Mouse (Mus musculus) gastrocnemius, adult 18-20 months (tissue): ENCODE measurements around the gene Apoh. TPM values are rescaled to one million over a fixed set of nuclear protein-coding genes. Genes with fewer than 3 reads are reported as not detected.
A peak's percentile ranks its signal among the peaks of the same experiment; 100 is the strongest.

Source experiments
- DNase-seq: peaks from one replicate; pipeline ENCODE4 v3.0.0; 2021; ENCODE audit warnings: low spot score
- total RNA-seq, 2 experiments: library from RNA; stranded (reverse); gene quantifications; 2 replicates each; pipeline ENCODE4 v1.2.3; 2021

Gene Apoh
- total RNA-seq, 2 experiments from 2014 or later = 0.78 to 1.6 TPM

DNA sequence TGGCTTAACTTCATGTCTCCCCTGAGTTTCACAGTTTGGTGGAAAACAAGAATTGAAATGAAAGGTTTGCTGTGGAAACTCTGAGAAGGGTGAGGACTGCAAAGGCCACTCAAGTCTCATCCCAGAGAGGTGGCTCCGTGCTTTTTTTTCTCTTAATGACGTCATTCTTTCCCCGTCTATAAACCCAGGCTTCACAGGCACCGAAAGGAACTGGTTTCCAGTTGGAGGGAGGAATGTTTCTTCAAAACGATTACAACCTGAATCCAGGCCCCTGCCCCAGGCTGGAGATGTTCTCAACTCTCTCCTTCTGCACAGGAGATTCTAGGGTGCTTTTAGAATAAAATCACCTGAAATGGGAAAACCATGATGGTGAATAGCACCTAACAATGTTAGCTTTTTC lies 10.1 kb upstream of the Apoh start:
- DNase-seq = no peak

DNA sequence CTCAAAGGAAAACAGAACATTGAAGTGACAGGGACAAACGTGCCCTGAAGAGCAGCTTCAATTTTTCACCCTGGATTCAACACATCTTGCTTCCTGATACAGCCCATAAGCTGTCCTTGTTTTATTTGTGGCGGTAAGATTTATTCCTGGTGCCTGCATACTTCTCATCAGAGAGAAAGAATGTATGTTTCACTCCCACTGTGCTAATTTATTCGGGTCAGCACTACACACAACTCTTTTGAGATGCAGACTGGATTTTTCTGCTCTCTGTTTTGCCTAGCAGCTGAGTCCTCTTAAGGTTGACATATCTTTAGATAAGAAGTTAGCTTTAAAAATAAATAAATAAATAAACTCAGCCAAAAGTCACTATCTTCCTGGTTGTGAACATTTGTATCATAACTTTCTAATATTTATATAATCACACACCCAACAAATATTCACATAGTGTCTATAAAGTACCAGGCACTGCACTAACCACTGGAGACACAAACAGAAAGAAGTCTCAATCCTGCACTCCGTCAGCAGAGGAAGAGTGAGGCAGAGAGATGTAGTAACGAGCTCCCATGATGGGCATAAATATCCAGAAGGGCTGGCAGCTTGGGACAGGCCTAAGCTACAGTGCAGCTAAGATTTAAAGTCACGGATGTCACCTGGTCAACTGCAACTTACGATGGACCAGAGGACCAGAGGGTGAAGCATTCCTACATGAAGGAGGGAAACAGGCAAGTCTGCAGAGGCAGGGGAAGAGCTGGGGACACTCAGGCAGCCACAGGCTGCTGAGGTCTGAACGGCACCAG lies 9.4 kb upstream of the Apoh start:
- DNase-seq = no peak

DNA sequence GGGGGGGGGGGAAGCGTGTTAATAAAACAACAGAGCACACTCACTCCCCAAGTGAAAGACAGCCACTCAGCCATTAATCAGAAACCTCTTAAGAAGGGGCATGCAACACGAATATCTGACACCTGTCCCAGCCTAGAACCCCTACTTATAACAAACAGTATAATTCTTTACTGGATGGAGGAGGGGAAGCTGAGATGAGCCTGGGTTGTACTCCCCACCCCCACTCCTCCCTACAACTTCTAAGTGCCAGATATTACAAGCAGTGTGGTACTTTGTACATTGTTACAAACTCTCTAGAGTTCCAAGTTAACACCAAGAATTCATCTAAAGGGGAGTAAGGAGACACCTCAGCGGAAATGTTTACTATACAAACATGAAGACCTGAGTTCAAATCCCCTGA lies 8.5 kb upstream of the Apoh start:
- DNase-seq = no peak

DNA sequence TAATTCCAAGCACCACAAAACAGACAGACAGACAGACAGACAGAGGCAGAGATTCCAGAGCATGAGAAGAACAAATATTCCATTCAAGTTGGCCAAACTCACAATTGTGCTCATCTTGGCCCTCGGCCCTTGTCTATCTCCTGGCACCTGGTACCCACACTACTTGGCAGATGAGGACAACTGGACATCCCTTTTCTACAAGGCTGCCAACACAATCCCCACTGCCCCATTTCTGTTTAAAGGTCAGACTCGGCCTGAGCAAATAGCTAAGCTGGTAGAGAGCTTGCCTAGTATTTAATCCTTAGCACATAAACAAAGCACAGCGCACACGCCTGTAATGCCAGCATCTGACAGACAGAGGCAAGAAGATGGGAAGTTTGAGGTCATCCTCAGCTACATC lies 7.6 kb upstream of the Apoh start:
- DNase-seq = no peak

DNA sequence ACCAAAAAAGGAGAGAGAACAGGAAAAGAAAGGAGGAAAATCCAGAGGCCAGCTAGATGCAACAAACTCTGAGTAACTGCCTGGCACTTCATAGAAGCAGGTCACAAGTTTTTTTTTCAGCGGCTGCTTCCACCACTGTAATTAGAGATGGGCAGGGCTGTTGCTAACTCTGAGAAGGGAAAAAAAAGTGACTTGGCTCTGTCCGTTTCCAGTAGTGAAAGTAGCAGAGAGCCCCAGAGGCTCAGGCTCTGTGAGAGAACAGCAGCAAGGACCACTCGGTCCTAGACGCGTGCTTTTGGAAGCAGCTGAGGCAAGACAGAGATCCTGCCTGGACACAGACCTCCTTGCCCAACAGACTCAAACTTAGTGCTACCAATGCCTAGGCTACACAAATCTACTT lies 6.7 kb upstream of the Apoh start:
- DNase-seq = peak; percentile 64

DNA sequence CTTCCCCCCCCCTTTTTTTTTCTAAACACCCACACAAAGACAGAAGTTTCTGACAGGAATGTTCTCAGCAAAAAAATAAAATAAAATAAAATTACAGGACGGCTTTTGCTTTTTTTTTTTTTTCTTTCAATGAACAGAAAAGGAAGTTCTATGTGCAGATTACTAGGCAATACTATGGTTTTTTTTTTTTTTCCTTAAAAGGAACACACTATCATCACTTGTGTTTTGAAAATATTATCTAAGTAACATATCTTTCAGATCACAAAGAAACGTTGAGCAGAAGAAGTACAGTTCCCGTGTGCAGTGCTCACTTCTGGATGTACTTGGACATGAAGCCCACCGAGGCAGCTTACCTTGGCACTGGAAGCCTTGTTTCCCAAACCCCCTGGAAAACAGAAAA lies 2.9 kb upstream of the Apoh start:
- DNase-seq = no peak

DNA sequence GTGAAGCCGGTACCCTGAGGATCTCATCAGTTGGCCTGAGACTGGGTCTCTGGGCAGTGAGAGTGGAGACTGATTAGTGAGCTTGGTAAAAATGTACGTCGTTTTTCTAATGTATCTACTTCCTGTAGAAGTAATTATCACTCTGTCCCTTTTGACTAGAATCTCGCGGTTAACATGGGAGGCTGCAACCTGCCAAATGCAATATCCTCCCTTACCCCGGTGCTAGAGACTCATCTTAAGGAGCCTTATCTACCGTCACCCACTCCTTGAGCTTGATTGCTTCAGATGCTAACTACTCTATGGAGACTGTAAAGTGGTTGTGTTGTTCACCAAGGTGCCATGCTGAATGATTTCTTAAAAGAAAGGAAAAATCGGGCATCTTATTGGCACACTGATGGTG lies 1.4 kb upstream of the Apoh start:
- DNase-seq = no peak

DNA sequence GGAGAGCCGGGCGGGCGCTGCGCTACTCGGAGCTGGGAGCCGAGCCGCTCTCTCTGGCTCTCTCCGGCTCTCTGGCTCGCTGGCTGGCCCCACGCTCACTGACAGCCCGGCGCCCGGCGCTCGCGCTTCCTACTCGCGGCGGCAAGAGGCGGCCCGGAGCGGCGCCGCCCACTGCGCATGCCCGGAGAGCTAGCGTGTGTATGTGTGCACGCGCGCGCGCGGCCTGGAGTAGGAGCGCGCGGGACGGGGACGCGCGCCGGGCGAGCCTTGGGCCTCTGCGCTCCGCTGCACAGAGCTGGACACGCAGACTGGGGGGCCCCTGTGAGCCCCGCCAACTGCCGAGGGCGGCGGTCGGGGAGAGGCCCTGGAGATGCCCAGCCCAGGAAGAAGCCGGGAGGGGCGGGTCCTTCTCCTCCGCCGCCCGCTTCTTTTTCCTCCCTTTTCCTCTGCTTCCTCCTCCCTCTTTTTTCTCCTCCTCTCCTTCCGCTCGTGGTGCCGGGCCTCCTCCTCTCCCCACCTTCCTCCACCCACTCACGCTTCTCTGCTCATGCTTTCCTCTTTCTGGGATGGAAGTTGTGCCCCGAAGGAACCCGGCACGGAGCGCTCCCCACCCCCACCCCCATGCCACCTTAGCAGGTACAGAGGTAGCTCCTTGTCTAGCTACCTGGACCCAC lies 772 bp downstream of the Apoh start, which contains the start of gene Prkca:
TSS of gene Prkca (minus strand) at position 140 of the 674 bp plus-strand sequence.
- peak; percentile 91 for DNase-seq

DNA sequence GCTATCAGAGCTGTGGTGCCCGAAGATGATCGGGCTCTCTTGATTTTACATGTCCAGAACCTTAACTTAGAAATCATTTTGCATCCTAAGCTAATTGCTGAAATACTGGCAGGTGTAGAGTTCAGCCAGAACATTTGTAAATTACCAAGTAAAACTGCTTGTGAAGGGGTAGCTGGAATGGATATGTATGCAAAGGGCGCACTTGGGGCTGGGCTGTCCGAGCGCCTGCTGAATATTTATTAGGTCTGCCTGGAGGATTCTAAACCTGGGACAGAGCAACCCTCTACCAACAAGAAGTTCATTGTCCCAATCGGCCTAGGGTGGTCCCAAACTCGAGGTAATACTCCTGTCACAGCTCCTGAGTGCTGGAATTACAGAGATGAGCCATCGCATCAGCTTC lies 1.6 kb downstream of the Apoh start:
- no peak for DNase-seq

DNA sequence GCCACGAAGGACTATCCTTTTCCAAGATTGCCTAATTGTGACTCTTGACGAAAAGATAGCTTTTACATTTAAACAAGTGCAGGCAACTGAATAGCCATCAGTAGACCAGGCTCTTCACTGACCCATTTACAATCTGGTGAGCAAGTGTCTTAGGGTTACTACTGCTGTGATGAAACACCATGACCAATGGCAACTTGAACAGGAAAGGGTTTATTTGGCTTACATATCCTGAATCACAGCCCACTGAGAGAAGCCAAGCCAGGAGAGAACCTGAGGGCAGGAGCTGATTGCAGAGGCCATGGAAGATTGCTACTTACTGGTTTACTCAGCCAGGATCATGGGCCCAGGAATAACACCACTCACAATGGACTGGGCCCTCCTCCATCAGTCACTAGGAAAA lies 2.2 kb downstream of the Apoh start:
- DNase-seq = no peak

DNA sequence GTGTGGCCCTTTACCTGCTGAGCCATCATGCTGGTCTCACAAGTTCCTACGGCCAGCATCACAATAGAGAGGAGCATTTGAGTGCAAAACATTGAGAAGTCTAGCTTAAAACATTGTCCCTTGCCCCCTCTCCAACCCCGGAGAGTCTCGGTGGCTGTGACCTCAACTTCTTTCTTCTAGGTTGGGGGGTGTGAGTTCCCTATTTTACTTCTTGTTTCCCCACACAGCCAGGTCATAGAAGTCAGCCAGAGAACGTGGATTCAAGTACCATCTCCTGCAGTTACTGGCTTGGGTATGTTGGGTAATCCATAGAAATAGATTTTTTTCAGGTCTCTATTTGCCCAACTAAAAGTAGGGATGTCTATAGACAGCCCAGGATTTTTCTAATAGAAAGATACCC lies 7.6 kb downstream of the Apoh start:
- no peak for DNase-seq

DNA sequence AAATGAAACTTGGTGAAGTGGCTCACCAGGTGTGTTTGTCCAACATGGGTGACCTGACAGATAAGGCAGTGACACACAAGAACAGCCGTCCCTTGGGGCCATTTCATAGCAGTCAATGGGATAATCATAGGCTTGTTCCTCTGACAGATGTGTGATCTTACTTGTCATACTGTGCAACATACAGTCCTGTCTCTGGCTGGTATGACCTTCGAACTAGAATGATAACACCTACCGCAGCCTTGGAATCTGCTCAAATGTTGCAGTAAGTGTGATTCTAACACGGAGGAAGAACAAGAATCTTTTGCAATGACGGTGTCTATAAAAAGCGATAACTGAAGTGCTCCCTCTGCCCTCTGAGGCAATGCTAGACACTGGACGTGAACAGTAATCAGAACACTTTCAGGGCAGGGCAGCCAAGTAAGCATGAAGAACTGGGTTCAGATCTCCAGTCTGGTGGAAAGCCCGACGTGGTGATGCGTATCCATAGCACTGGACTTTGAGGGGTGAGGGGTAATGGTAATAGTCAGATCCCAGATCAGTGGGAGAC lies 9.8 kb downstream of the Apoh start:
- DNase-seq = no peak

DNA sequence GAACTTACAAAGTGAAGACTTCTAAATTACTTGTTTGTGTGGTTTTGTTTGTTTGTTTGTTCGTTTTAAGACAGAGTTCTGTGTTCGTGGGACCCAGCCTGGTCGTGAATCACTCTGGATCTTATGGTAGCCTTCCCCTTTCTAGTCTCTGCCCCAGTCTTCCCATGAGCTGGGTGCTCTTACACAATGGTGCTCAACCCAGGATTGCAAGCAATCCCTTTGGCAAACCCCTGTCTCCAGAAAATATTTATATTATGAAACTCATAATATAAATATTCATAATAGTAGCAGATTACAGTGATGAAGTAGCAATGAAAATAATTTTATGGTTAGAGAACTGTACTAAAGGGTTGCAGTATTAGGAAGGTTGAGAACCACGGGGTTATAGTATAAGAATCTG lies 12.9 kb downstream of the Apoh start:
- DNase-seq = no peak

DNA sequence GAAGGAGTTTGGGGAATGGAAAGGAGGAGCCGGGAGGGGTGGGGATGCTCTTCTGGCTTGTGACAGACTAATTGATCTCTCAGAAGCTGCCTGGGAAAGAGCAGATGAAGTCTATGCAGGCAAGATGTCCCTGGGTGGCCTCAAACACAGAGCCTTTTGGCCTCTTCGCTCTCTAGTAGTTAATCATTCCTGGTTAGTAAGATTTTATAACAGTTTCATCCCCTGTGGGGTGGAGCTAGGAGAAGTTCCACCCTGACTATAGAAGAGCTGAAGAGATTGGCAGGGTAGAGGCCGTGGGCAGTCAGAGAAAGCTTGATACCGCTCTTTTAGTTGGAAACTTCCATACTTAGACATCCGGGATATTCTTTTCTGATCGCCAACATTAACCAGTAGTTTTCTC lies 15.8 kb downstream of the Apoh start:
- no peak for DNase-seq

DNA sequence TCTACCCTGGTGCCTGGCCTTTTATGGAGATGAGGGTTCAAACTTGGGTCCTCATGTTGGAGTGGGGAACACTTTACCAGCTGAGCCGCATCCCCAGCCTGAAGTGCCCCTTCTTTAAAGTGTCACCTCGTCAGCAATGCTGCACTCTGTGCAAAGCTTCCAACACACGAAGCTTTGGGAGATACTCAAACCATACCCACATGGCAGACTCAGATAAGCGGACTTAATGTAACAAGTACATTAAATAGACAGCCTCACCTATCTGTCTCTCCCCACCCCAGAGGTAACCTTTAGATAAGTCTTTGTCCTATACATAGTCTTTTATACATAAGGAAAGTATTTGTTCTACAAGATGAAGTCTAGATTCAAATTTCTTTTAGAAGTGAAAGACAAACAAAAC lies 17.8 kb downstream of the Apoh start:
- no peak for DNase-seq

DNA sequence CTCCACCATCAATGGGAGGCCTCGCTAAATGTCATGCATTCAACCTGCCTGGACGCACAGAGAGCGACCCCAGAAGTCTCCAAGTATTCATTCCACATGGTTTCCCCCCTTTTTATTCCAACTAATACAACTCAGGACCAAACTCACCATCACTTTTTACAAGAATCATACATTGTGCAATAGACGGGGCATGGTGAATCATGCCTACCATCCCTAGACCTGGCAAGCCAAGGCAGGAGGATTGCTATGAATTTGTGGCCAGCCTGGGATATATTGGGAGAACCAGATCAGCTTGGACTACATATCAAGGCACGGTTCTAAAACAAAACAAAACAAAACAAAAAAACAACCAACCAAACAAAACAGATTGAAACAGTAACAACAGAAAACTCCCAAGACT lies 19.8 kb downstream of the Apoh start:
- no peak for DNase-seq

DNA sequence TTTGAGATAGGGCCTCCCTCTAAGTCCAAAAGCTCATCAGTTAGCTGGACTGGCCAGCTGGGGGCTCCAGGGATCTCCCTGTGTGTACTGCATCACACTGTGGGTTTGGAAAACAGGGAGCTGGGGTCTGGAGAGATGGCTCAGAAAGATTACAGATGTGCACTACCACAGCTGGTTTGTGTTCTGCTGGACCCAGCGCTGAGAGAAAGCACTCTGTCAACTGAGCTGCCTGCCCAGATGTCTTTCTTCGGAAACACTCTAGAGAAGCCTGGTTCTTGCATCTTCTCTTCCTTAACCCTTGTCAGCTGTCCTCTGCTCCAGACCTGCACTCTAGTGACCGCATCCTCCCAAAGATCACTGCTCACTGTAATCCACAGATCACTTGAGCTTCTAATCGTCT lies 20.8 kb downstream of the Apoh start:
- DNase-seq = no peak

DNA sequence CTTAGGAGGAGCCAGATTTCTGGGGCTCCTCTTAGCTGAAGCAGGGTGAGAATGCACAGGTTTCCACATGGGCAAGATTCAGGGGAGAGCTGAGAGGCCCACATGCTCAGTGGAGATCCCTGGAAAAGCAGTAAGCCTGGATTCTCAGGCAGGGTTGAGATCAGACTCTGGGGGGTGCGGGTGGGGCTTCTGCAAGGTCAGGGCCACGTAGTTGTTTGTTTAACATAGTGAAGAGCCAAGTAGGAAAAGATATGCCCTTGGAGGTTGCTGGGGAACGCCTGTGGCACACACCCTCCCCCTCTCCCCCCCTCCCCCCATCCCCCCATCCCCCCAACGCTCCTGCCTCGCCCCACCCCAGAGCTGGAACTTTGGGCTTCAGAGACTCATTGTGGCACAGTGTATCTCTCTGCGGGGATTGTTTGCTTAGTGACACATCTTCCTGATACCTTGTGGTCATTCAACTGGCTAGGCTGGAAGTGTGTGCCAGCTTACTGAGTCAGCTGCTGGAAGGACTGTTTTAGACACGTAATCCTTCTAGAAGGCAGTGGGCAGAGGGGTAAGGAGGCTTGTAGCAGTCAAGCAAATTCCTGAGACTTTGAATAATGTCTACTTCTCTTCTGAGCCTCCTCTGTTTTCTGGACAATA lies 21.9 kb downstream of the Apoh start:
- DNase-seq = peak; percentile 40

DNA sequence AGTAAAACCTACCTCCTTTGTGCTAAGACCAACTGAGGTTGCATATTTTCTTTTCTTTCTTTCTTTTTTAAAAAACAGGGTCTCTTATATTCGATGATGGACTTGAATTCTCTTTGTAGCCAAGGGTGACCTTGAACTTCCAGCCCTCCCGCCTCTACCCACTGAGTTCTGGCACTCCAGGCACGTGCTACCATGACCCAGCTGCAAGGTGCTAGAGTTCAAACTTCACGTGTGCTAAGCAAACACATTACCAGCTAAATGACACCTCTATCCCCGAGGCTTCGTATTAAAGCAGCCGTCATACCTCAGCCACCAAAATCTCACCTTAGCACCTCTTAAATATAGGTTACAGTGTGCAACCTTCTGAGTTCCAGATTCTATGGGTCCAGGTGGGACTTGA lies 22.4 kb downstream of the Apoh start:
- no peak for DNase-seq

DNA sequence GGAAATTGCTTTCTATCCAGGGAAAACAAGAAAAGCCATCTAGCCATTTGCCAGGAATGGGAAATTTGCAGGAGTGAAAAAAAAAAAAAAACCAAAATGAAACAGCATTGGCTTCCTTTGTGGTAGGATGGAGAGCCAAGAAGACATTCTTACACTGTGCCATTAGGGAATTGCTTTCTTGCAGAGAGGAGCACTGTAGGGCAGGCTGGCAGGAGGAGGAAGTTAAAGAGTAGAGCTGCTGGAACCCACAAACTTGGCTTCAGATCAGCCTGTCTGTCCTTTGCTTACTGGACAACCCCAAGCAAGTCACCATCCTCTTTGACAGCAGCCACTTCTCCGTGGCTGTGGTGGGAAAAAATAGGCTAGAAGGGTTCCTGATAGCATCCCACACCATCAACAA lies 23.9 kb downstream of the Apoh start:
- DNase-seq = no peak

DNA sequence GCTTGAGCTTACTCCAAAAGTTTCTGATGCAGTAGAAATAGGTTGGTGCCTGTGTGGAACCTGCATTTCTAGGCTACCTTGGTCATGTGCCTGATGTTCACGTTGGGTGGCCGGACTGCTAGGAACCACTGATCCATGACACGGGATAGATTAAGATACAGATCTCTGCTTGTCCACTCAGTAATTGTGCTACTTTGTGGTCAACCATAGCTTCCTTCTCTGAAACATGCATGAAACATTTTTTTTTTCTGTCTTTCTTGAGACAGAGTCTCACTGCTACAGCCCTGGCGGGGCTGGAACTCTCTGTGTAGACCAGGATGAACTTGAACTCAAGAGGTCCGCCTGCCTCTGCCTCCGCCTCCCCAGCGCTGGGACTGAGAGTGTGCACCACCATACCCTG lies 33.7 kb downstream of the Apoh start:
- no peak for DNase-seq

DNA sequence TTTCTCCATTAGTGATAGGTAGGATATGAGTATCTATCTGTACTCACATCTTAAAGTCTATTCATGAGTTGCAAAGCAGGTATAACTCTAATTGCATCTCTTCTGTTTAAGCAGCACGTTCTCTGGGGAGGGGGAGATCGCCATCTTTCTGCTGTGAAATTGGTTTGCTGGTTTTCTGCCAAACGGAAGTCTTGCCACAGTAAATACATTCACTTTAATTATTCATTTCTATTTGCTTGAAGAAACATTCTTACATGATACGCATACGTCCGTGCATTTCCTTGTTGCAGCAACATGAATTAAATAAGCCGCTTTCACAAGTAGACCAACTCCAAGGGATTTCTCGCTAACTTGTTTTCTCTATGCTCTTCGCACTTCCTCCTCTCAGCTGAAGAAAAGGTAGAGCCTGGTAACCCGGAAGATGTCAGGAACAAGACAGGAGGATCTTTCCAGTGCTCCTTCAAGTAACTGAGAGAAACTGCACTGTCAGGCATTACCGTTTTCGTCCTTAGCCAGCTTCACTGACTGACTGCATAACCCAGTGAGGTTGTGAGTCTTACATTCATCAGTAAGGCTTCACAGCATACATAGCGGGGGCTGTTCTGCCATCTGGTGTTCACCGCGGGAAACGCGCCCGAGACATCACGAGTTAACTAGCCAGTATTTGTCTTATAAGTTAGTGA lies 34.7 kb downstream of the Apoh start:
- peak; percentile 80 for DNase-seq
